Mouse (Mus musculus): ENCODE data around the gene Rxfp3. TPM values are rescaled to one million over a fixed set of nuclear protein-coding genes. Genes with fewer than 3 reads are reported as not detected.
"Not testable (repeated sequence)": the region's sequence is repeated elsewhere in the genome, so short reads cannot be mapped to it uniquely, and the experiment has no call there.

Gene Rxfp3
- polyA plus RNA-seq, 1 experiment: not detected

DNA sequence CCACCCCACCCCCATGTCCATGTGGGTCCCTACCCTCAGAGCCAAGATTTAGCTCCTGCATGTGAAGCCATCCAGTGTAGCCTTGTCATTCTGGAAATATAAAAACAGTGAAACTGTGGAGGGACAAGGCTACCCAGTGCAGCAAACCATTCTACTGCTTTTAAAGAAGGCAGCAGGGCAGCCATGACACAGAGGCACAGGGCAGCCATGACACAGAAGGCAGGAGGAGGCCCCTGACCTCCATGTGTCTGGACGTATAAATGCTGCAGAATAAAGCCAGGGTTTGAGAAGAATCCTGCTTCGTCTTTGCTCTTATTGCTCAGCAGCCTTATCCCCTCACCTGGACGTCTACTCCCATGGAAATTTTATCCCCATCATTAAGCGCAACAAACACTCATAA is 34.0 kb downstream of the Rxfp3 start:
- TF ChIP-seq POLR2A (IDR thresholded peaks at IDR 0.05; ENCODE audit: borderline replicate concordance, extremely low read depth, low read depth, low read length) (no peak), CTCF (IDR thresholded peaks at IDR 0.05; ENCODE audit: insufficient read depth, low read length) (no peak)
- Histone ChIP-seq H3K4me3 (replicated peaks; ENCODE audit: extremely low read depth, low read depth, low read length) (no peak overlapping the region), H3K4me1 (ENCODE audit: control insufficient read depth, insufficient read depth, low read length) (no peaks in the 10 kb centered on the region)
- WGBS: 87% methylated on average over 4 of the region's 4 CpGs
- no peak for DNase-seq

DNA sequence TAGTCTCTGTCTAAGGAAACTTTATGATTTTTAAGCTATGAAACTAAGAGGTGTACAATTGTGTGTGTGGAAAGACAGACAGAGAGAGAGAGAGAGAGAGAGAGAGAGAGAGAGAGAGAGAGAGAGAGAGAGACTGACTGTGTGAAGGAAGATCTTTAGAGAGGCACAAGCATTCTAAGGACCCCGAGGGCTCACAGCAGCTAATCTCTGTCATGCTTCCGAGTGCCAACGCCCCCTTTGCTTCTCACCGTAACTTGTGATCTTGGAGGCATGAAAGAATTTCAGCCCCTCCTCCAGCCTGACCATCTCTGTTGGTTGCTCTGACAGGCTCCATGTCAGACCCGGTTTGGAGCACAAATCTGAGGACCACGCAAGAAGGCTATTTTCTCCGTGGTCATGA is 37.4 kb downstream of the Rxfp3 start, which contains the start of gene Slc45a2:
Slc45a2 (plus strand) TSS at position 301 of the 400 bp plus-strand sequence.
- 60% methylated on average over 7 of the region's 7 CpGs for WGBS
- no peak within 1 kb of the TSS for H3K4me3 ChIP-seq (replicated peaks; ENCODE audit: extremely low read depth, low read depth, low read length)
- TF ChIP-seq POLR2A (IDR thresholded peaks at IDR 0.05; ENCODE audit: borderline replicate concordance, extremely low read depth, low read depth, low read length): no peak
- no peak for TF ChIP-seq CTCF (IDR thresholded peaks at IDR 0.05; ENCODE audit: insufficient read depth, low read length)
- no peak for DNase-seq
- no peaks in the 10 kb centered on the region for H3K4me1 ChIP-seq (ENCODE audit: control insufficient read depth, insufficient read depth, low read length)

DNA sequence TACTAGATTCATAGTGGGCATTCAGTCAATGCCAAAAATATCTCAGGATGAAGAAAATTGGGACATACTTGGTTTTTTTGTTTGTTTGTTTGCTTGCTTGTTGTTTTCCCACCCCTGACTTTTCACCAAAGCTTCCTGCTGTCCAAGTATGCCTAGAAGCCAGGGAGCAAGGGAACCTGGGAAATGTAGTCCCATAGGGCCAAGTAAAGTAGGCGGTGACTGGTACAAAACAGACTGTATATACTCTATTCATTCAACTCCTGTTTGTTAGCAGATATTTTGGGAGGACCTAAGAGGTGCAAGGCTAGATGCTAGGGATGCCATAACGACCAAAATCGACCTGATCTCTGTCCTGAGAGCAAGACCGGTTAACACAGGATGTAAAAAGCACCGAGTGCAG is 38.0 kb downstream of the Rxfp3 start:
- Histone ChIP-seq H3K4me3 (replicated peaks; ENCODE audit: extremely low read depth, low read depth, low read length) (no peak overlapping the region), H3K4me1 (ENCODE audit: control insufficient read depth, insufficient read depth, low read length) (no peaks in the 10 kb centered on the region)
- WGBS: 53% methylated on average over 5 of the region's 5 CpGs
- DNase-seq: no peak
- TF ChIP-seq CTCF (IDR thresholded peaks at IDR 0.05; ENCODE audit: insufficient read depth, low read length): no peak
- no peak for TF ChIP-seq POLR2A (IDR thresholded peaks at IDR 0.05; ENCODE audit: borderline replicate concordance, extremely low read depth, low read depth, low read length)

DNA sequence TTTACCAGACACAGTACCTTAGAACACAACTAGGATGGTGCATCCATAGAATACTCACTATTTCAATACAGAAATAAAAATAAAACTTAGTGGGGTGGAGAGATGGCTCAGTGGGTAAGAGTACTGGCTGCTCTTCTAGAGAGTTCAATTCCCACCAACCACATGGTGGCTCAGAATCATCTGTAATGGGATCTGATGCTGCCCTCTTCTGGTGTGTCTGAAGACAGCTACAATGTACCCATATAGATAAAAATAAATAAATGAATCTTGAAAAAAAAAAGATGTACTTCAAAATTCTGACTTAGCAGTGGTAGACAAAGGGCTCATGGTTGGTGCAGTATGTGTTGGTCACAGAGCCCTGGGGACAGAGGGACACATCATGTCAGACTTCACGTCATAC is 46.2 kb downstream of the Rxfp3 start:
- Histone ChIP-seq H3K4me1 (ENCODE audit: control insufficient read depth, insufficient read depth, low read length) (no peaks in the 10 kb centered on the region), H3K4me3 (replicated peaks; ENCODE audit: extremely low read depth, low read depth, low read length) (no peak overlapping the region)
- DNase-seq: no peak
- TF ChIP-seq CTCF (IDR thresholded peaks at IDR 0.05; ENCODE audit: insufficient read depth, low read length) (no peak), POLR2A (IDR thresholded peaks at IDR 0.05; ENCODE audit: borderline replicate concordance, extremely low read depth, low read depth, low read length) (no peak)
- WGBS: 100% methylated on average over 1 of the region's 1 CpGs

DNA sequence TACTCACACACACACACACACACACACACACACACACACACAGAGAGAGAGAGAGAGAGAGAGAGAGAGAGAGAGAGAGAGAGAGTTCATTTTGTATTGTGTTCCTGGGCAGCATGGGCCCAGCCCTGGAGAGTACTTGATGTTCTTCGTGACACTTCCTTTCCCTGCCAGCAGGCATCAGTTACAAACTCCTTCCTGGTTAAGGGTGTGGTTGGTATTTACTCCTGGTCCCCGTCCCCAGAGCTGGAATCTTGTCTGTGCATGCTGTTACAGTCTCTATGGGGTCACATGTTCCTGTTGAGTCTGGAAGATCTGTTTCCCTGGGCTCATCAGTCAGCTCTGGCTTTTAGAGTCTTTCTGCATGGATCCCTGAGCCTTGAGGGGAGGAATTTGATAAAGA is 47.4 kb downstream of the Rxfp3 start:
- Histone ChIP-seq H3K4me3 (replicated peaks; ENCODE audit: extremely low read depth, low read depth, low read length) (no peak overlapping the region), H3K4me1 (ENCODE audit: control insufficient read depth, insufficient read depth, low read length) (no peaks in the 10 kb centered on the region)
- WGBS: 30% methylated on average over 2 of the region's 2 CpGs
- no peak for DNase-seq
- no peak for TF ChIP-seq POLR2A (IDR thresholded peaks at IDR 0.05; ENCODE audit: borderline replicate concordance, extremely low read depth, low read depth, low read length)

DNA sequence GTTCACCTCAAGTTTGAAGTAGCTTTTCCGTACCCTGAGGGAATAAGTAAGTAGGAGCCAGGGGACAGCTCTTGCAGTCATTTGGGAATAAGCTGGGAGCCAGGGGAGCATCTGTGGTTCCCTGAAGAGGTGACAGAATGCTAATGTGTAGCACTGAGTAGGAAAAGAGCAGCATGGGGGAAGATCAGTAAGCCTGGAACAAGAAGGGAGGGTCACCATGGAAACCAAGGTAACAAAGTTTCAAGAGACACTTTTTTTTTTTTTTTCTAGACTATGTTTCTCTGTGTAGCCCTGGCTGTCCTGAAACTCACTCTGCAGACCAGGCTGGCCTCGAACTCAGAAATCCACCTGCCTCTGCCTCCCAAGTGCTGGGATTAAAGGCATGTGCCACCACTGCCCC is 51.3 kb downstream of the Rxfp3 start:
- not testable (repeated sequence) for DNase-seq; H3K4me1 ChIP-seq (ENCODE audit: control insufficient read depth, insufficient read depth, low read length); H3K4me3 ChIP-seq (replicated peaks; ENCODE audit: extremely low read depth, low read depth, low read length)
- WGBS: 82% methylated on average over 2 of the region's 2 CpGs

DNA sequence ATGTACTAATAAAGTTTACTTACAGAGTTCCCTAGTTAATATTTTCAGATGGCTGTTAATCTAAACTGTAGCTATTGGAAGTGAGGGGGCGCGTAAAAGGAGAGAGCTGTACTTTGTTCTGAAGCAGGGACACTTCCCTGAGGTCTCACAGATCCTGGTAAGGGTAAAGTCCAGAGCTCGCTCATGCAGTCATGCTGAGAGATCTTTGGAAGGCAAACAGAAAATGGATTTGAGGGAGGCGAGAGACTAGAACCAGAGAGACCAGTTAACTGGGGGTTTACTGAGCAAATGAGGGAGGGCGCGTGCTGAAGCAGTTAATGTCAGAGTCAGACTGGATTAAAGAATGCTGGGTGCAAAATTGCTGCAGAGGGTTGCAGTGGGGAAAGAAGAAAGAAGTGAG is 52.0 kb downstream of the Rxfp3 start:
- WGBS: 88% methylated on average over 6 of the region's 6 CpGs

More for the DNA sequence above, 52.0 kb downstream of the Rxfp3 start:
- Histone ChIP-seq H3K4me1 (ENCODE audit: control insufficient read depth, insufficient read depth, low read length) (peaks cover 2% of the 10 kb centered on the region), H3K4me3 (replicated peaks; ENCODE audit: extremely low read depth, low read depth, low read length) (no peak overlapping the region)
- TF ChIP-seq CTCF (IDR thresholded peaks at IDR 0.05; ENCODE audit: insufficient read depth, low read length): no peak
- no peak for DNase-seq

Other genes with a start within 250 kb of the Rxfp3 start
- gene C1qtnf3, start 85.7 kb downstream of the Rxfp3 start, polyA plus RNA-seq (2012; rRNA removed): 0.38 and 1.7 TPM in 2 replicates
- gene Amacr, start 56.2 kb downstream of the Rxfp3 start, polyA plus RNA-seq (2012; rRNA removed): 4.4 and 6.9 TPM in 2 replicates
- gene Slc45a2, start 37.3 kb downstream of the Rxfp3 start, polyA plus RNA-seq (2012; rRNA removed): not detected in 2 replicates
- gene Adamts12, start 26.8 kb upstream of the Rxfp3 start, polyA plus RNA-seq (2012; rRNA removed): 0.74 and 1.2 TPM in 2 replicates

Data from lung, adult 2 months (tissue).